Mouse (Mus musculus) retina, embryonic 14.5 days (tissue): Measurements from ENCODE around the gene Mylip.
A peak's percentile ranks its signal among the peaks of the same experiment; 100 is the strongest.

Source experiments
- DNase-seq: peaks from one replicate; pipeline ENCODE4 v3.0.0-alpha.2; 2015; ENCODE audit warnings: low spot score

Mylip gene

DNA sequence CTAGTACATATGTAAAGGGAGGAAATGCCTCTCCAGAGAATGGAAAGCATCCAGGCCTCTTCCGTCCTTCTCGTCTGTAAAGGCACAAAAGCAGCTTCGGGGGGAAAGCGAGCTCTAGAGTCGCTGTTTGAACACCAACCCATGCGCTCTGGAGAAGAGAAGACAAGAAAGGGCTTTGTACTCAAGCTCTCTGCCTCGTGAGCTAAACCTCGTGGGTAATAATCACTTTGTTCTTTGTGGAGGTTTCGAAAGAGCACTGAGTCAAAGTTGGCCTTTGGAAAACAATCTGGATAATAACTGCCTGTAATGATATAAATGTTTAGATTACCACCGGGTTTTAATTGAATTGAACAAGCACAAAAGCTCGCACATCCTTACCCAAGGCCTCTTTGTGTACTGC is 39.7 kb downstream of the Mylip start:
- DNase-seq: no peak

DNA sequence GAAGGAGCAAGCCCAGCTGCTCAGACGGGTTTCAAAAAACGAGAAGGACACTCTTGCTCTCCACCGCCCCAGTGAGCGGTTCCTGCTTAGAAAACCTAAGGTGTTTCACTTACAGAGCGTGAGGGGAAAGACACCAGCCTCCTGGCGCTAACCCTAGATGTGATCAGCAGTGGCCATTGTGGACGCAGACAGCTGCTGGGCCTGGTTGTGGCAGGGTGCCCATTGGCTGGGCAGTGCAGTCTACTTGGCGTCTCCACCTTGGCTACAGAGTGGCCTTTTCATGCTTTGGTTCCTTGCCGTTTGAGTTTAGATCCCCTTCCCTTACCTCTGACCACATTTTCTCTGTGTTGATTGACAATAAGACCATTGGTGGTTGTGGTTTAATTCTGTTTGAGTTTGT is 47.6 kb downstream of the Mylip start:
- no peak for DNase-seq

DNA sequence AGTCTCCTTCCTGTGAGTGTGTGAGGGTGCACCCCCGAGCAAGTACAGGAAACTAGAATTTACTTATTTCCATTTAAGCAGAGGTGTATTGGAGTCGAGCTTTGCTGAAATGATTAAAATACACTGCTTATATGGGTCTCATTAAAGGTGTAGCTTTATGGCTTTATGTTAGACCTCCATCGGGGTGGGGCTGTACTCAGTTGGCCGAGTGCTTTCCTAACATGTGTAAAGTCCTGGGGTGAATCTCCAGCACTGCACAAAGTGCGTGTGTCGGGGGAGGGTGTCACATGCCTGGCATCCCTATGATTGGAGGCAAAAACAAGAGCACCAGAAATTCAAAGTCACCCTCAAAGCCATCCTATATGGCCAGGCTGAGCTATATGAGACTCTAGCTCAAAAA is 49.3 kb downstream of the Mylip start:
- DNase-seq: no peak

DNA sequence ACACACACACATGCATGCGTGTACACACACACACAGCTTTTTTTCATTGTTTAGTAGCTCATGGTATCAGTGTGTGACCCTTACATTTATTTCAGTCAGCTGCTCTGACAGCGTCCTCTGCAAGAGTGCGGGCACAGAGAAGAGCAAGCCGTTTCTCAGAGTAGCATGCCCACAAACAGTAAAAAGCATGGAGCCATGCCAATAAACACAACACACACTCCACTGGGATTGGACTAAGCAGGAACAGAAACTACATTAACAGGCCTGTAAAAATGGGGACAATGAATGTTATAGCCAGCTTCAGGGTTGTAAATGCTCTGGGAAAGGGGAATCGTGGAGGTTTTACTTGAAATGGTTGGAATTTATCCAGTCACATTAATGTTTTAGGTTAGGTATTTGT is 50.7 kb downstream of the Mylip start:
- no peak for DNase-seq

DNA sequence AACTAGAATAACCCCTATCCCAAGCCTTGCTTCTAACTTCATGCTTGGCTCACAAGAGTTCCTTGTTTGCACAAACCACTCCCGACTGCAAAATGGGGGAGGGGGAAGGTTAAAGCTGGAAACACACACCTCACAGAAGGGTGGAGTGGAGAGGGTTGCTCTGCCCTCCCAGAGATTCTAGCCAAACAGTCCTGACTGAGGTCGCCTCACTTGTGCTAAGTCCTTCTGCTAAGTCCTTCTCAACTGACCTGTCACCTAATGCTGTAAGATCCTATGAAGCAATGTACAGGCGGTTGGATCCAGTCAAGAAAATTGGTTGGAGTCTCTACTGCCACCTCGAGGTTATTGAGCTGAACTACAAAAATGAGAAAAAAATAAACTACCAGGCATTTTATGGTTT is 52.9 kb downstream of the Mylip start:
- peak; percentile 72 for DNase-seq

DNA sequence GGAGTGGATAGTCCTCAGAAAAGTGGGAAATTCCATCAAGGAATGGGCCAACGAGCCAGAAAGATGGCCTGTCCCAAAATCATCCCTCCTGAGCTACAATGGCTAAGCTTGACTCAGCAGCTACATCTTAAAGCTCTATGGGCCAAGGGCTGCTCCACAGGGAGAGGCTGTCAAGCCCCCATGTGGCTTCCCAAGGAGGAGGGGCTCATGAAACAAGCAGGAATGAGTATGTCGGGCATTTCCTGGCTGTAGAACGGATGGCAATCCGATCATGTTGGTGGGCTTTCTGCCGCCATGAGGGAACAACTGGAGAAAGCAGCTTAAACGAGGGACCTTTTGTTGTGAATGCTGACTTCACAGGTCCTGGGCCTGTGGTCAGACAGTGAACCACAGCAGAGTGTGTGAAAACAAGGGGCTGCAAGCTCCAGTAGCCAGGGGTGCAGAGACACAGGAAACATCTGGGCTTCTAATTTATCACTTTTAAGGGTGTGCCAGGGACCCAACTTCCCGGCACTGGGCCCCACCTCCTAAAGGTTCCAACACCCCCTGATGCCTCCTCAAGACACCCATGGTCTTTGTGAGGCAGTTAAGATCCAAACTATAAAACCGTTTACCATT is 53.5 kb downstream of the Mylip start:
- no peak for DNase-seq

DNA sequence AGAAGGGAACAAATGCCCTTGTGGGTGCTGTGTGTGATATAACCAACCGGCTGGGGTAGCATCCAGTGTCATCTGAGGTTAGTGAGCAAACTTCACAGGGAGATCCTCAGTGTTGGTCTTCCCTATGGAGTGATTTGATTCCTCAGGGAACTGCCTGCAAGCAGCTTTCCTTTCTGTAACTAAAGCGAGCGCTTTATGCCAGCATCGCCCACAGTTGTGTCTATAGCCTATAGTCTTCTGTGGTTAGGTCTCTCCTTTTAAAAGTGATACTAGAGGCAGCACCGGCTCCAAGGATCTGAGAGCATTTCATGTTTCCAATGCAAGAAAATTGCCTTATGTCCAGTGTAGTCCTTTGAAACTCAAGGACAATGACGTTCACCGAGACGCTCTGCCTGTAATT is 54.7 kb downstream of the Mylip start:
- DNase-seq: no peak

DNA sequence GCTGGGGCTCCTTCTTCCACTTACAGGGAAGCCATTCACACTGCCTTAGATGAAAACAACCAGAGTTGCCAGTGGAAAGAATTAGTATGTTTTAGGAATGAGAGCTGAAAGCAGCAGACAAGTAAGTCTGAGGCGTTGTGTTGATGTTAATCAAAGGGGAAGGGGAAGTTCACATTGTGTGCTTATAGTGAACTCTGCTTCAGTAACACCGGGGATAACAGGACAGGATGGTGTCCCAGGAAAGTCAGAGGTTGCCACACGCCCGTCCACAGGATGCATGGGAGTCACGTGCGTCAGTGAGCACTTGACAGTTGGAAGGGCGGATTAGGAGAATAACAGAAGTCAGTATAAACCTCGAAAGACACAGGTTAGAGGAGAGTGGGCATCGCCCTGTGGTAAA is 55.1 kb downstream of the Mylip start:
- DNase-seq: no peak

DNA sequence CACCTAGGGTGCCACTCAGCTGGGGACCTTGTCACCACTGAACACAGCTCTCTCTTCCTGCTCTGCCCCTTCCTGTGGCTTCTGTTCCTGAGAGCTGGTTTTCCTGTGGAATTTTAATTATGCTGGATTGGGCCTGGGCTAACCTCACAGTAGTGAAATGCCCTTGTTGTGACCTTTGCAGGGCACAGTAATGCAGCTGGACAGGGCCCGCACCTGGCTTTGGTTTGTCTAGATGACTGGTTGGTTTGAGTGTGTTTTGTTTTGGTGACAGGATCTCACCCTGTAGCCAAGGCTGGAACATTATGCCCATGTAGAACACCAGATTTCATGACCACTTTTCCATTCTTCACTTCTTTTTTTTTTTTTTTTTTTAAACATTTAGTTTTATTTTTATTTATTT is 57.1 kb downstream of the Mylip start:
- DNase-seq: no peak

DNA sequence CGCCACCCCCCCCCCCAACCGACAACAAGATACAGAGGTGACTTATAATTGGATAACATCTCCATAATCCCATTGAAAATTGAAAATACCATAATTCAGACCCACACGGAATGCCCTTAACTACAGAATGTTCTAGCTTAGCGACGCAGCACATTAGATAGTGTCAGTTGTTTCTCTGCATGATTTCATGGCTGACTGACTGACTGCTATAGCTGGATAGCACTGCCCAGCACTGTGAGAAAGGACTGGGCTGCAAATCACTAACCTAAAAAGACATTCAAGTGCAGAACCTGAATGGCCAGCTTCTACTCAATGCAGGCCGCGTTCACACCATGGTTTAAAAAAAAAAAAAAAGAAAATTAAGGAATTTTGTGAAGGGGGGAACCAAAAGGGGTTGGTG is 62.9 kb downstream of the Mylip start:
- DNase-seq: no peak

DNA sequence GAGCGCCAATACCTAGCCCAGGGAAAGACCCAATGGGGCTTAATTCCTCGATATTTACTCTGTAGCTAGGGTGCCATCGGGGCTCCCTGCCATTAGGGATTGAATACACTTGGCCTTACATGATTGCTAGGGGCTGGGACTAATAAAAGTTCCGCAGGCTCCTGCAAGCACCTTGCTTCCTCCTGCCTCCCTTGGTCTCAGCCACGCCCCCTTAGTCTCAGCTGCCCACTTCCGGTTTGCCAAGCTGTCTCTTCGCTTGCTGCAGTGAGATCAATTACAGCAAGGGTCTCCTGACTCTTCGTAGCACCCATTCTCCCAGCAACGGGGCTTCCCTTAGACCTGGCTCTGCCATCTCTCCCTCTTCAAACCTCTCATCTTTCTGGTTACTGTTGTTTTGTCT is 63.5 kb downstream of the Mylip start:
- DNase-seq: no peak

DNA sequence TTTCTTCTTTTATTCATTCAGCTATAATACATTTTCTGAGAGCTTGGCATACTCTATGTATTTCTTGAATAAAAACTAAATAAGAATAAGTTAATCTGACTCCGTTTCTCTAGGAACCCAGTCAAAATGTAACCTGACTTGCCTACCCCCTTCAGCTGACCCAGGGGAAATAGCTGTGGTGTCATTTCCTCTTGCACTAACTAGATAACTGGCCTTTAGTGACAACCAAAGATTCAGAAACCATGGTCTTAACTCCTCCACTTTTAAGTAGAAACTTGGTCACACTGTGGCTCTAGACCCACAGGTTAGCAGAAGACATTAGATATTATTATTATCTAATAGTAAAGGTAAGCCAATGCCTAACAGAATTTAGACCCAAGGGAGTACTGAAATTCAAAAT is 64.5 kb downstream of the Mylip start:
- no peak for DNase-seq

DNA sequence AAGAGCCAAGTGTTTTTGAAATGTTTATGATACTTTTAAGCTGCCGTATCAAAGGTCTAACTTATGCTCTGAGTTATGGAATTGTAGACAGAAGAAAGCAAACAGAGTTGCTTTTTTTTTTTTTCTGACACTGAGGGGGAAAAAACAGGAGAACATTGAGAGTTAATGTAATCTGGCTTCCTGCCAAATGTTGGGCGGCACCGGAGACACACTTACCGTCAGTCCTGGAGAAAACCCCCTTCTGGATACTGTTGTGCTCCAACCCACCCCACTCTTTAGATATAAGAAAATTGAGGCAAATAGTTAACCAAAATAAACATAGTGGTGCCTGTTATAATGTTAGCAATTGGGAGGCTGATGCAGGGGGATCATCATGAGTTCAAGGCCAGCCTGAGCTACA is 65.1 kb downstream of the Mylip start:
- no peak for DNase-seq

DNA sequence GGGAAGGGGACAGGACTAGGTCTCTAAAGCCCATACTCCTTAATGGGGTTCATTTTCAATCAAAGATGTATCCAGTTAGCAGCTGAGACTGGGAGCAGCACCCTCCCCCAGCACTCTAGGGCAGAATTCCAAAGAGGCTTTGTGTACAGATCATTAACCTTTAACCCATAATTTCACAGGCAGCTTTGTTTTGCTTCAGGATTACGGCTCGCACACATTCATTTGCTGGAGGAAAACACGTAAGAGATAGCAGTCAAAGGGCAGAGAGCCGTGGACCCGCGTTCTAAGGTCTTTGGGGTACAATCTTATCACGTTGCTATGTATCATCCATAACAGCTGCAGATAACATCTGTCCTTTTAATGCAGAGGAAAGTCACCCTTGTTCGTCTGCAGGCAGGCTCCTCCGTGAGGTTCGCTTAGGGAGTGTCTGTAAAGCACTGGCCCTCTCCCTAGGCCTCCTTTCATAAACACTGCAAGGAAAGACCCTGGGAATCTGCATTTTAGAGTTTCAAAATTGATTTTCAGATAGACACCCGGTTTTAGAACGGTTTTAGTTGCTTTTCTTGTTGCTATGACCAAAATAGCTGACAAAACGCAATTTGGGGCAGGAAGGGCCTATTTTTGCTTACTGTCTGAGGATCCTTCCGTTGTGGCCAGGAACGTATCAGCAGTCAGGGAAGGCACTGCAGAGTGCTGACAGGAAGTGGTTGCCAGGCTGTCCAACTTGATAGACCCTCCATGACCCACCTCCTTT is 65.7 kb downstream of the Mylip start:
- peak; percentile 86 for DNase-seq

DNA sequence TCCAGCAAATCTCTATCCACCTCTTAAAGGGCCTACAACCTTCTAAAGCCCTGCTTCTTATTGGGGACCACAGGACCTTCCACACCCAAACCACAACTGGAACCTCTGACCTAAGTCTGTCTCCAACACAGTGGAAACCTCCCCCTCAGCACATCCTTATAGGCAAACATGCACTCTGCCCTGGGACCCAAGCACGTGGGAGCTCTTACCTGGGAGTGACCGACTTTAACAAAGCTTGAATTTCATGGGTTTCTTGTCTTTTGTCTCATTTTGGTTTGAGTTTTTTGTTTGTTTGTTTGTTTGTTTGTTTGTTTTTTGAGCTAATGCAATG is 66.3 kb downstream of the Mylip start:
- no peak for DNase-seq

DNA sequence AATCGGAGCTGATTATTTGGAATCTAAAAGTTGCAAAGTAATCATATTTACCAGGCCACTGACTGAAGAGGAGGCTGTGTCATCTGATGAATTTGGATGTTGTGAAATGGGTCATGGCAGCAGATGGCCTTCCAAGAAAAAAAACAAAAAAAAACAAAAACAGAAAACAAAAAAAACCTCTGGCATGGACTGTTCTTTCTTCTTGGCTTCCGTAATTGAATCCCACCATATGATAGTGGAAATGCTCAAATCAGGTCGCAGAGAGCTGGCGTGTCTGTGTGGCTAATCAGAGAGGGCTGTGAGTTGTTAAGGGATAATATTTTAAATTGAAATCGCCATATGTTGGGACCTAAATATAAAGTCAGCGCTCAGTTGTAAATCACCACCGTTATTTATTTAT is 67.9 kb downstream of the Mylip start:
- peak; percentile 61 for DNase-seq

DNA sequence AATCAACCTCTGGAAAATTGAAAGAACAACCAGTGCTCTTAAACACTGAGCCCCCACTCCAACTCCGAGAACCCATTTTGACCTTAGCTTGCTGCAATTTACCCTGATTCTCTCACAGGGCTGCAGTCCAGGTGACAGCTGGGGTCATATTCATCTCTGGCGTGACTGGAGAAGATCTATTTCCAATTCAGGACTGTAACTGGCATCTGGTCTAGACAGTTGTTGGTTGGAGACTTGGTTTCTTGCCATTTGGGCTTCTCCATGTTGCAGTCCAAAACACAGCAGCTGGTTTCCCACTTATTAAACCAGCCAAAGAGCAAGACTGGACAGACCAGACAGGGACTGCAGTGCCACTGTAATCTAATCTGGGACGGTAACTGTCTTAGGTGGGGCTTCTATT is 70.6 kb downstream of the Mylip start:
- DNase-seq: no peak

DNA sequence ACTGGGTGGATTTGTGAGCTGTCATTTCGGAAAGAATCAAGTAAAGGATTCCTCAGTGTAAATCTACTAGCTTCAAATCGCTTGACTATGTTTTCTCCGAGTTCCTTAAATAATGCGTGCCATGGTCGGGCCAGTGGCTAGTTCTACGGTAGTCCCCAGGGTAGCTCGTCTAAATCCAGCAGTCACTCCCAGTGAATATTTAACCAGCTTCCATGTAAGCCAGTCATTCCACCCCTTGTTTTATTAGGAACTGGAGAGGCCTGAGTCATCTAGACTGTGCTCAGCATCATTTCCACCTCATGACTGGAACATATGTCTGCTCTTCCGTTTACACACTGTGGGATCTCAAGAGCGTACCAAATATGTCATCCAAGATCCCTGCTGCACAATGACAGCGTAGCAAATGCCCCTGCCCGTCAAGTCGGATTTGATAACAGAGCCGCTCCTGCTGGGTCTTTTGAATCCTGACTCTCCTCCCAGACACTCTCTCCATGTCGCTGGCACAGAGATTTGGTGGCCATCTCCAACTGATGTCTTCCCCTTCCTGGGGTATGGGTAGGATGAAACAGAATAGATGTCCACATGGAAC is 71.9 kb downstream of the Mylip start:
- no peak for DNase-seq
